Mouse (Mus musculus) monocyte, adult 2 months (primary cell): ENCODE measurements around the gene Acsl6.

Source experiments
- DNase-seq, 2 experiments: peaks; one replicate each; pipeline ENCODE4 v3.0.0; 2022; ENCODE audit warnings: low spot score in 2 of 2, low read depth in 1 of 2

Acsl6 gene

GRCm38 (mm10) chr11:54307139-54307816 is 3.7 kb downstream of the Acsl6 start:
- no peak for DNase-seq

GRCm38 (mm10) chr11:54310588-54310987 is 7.0 kb downstream of the Acsl6 start:
- no peak for DNase-seq

GRCm38 (mm10) chr11:54312021-54312420 is 8.4 kb downstream of the Acsl6 start:
- no peak for DNase-seq

GRCm38 (mm10) chr11:54312603-54313002 is 9.0 kb downstream of the Acsl6 start:
- DNase-seq, result no peak

- no peak for DNase-seq
These were observed 10.1 kb downstream of the Acsl6 start for GRCm38 (mm10) chr11:54313391-54314360.

GRCm38 (mm10) chr11:54314740-54315139 is 11.1 kb downstream of the Acsl6 start:
- DNase-seq, result no peak

GRCm38 (mm10) chr11:54315336-54315735 is 11.7 kb downstream of the Acsl6 start:
- no peak for DNase-seq

GRCm38 (mm10) chr11:54317361-54317760 is 13.8 kb downstream of the Acsl6 start:
- no peak for DNase-seq

GRCm38 (mm10) chr11:54317795-54318194 is 14.2 kb downstream of the Acsl6 start:
- no peak for DNase-seq

GRCm38 (mm10) chr11:54321802-54322532 is 18.4 kb downstream of the Acsl6 start:
- no peak for DNase-seq

- DNase-seq, result no peak
These were observed 28.0 kb downstream of the Acsl6 start for GRCm38 (mm10) chr11:54331463-54332183.

GRCm38 (mm10) chr11:54336165-54336707 is 32.6 kb downstream of the Acsl6 start:
- no peak for DNase-seq

- DNase-seq, result no peak
These were observed 40.1 kb downstream of the Acsl6 start for GRCm38 (mm10) chr11:54343703-54344102.

- no peak for DNase-seq
These were observed 48.1 kb downstream of the Acsl6 start for GRCm38 (mm10) chr11:54351704-54352103.

GRCm38 (mm10) chr11:54353121-54353576 is 49.6 kb downstream of the Acsl6 start:
- no peak for DNase-seq

GRCm38 (mm10) chr11:54354595-54355563 is 51.3 kb downstream of the Acsl6 start:
- DNase-seq, result no peak

- DNase-seq, result no peak
These were observed 52.0 kb downstream of the Acsl6 start for GRCm38 (mm10) chr11:54355564-54355955.

GRCm38 (mm10) chr11:54356676-54357075 is 53.1 kb downstream of the Acsl6 start:
- peak in 1 of 2 experiments; percentile 11 for DNase-seq

GRCm38 (mm10) chr11:54372553-54372952 is 69.0 kb downstream of the Acsl6 start:
- no peak for DNase-seq
